Mouse (Mus musculus) cerebellum, postnatal 14 days (tissue): ENCODE measurements at regions not wholly inside any gene's neighbourhood (a gene's known extent, or its start where the extent isn't known, plus 50 kb on each side); places are given as distances from the start of the nearest gene placed in this dataset.

Experiments used
- DNase-seq, 2 experiments: peaks; one replicate each; pipeline ENCODE4 v3.0.0; 2021; ENCODE audit warnings: mixed read lengths in 2 of 2

GRCm38 (mm10) chr9:30848249-30848648, 74.0 kb downstream of the Adamts15 start:
- no peak for DNase-seq

DNA sequence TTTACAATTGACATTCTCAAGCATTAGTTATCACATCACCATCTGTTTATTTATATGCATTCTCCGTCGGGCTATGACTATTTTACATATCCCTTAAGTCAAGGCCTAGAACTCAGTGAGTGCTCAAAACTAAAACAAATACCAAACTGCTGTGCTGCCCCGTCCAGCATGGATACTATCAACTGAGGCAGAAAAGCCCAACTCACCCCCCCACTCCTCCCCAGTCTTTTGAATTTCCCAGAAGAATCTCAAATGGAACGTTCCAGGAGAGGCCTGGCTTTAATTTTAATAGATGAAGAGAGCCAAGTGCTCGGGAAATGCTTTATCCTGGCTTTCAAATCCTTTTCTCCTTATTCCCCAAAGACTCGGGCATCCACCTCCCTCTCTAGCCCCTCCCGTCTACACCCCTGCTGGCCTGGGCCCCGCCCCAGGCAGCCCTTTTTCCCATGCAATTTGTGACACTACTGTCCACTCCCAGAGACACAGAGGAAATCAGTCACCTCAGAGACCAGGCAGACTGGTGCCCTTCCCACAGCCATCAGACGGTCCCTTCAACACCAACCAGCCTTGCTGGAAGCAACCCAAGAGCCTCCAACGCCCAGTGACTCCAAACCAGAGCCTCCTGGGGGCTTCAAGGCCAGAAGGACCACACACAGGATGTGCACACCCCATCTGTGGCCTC, 76.5 kb downstream of the Adamts15 start:
- no peak for DNase-seq

DNA sequence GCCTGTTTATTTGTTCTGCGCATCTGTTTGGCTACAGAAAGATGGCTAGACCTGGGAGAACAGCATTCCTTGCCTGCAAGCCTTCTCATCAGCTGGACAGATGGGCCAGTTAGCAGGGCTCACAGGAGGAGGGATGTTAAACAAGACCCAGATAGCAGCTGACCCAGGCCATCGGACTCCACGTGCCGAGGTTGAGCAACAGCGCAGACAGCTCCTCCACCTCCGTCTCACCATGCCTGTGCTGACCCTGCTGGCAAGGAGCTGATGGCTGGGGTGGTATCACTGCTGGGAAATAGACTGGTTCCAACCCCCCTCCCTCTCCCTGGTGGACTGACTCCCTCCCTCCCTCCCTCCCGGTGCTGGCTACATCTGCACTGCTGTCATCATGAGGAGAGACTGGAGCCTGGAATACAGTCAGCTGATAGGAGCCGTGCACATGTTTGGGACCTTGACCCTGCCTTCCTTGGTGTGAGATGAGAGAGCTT, 78.1 kb downstream of the Adamts15 start:
- no peak for DNase-seq

GRCm38 (mm10) chr9:30834908-30835307, 87.3 kb downstream of the Adamts15 start:
- no peak for DNase-seq

DNA sequence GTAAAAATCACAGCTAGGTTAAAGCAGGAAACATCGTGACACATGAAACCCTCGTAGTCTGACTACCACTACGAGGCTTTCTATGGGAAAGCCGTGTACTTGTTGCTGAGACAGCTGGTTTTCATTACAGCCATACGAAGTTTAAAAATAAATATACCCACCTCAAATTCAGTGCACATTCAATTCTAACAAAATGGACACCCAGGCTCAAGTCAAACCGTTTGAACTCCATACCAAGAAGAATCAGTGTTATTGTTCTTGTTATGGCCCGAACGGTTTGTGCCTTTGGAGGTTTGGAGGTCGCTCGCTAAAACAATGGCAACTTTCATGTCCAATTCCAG, 87.7 kb downstream of the Adamts15 start:
- DNase-seq: no peak

GRCm38 (mm10) chr9:30833836-30834564, 88.3 kb downstream of the Adamts15 start:
- no peak for DNase-seq

DNA sequence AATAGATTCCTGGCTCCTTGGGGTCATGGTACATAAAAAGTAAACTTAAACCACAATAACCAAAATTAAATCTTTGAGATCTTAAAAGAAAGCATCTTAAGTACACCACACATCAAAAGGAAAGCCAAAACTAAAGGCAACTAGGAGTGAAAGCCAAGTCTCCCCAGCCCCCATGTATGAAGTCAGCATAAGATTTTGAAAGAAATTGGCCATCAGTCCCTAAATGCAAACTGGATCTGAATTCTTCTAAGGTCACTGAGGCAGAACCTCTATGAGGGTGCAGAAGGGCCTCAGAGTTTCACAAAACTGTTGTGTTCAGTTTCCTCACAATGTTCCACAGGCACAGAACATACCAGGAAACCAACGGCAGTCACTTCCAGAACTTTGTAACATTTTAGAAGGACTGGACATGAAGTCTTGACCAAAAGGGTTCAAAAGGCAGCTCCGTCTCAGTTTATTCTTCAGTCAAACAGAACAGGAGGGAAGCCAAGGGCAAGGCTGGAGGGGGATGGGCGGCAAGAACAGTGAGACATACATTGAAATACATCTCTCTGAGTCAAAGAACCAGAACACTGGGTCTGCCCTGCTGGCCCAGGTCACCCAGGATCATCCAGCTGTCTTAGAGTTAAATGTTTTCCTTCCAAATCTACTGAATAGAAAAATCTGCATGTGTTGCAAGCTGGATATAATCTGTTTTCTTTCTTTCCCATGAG, 92.9 kb downstream of the Adamts15 start:
- peak in 1 of 2 experiments; percentile 16 for DNase-seq

- no peak for DNase-seq
Measured at GRCm38 (mm10) chr9:30827780-30828179, 94.5 kb downstream of the Adamts15 start.

- DNase-seq: no peak
Measured at GRCm38 (mm10) chr9:30824056-30824625, 98.1 kb downstream of the Adamts15 start.

DNA sequence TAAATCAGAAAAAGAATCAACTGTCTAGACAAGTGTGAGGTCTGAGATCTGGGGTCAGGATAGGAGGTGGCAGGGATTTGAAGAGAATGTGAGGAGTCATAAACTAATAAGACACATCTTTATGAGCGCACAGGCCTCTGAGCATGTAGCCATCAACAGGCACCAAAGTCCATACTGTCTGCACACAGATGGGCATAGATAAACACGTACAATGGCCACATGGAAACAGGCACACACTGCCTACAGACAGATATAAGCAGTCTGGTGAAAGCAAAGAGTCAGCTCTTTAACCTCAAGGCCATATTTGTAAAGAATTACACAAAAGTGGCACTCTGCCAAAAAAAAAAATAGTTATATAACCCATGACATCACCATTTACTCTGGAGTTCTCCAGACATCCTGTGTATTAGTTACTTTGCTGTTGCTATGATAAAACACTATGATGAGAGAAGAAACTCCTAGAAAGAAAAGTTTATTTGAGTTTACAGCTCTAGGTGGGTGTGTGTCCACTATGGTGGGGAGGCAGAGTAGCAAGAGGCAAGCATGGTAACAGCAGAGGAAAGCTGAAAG, 101.4 kb downstream of the Adamts15 start:
- DNase-seq: no peak

- no peak for DNase-seq
Measured at GRCm38 (mm10) chr9:30813246-30813645, 109.0 kb downstream of the Adamts15 start.

DNA sequence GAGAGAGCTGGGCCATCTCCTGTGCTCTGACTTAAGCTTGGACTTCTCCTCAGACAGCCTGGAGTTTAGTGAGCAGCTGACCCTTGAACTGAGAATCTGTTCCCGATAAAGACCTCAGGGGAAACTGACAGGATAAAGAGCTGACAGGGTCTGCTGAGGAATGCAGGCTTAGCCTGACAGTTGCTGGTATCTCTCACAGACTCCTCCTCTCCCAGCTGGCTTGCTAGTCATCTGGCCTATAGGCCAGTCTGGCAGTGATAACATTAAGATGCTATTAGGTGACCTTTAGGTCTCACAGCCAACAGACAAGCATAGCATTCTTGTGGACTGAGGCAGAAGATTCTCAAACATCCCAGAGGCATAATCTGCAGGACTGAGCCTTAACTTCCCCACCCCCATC, 111.4 kb downstream of the Adamts15 start:
- no peak for DNase-seq

- no peak for DNase-seq
Measured at GRCm38 (mm10) chr9:30810290-30810689, 112.0 kb downstream of the Adamts15 start.

- no peak for DNase-seq
Measured at GRCm38 (mm10) chr9:30808863-30809491, 113.3 kb downstream of the Adamts15 start.

DNA sequence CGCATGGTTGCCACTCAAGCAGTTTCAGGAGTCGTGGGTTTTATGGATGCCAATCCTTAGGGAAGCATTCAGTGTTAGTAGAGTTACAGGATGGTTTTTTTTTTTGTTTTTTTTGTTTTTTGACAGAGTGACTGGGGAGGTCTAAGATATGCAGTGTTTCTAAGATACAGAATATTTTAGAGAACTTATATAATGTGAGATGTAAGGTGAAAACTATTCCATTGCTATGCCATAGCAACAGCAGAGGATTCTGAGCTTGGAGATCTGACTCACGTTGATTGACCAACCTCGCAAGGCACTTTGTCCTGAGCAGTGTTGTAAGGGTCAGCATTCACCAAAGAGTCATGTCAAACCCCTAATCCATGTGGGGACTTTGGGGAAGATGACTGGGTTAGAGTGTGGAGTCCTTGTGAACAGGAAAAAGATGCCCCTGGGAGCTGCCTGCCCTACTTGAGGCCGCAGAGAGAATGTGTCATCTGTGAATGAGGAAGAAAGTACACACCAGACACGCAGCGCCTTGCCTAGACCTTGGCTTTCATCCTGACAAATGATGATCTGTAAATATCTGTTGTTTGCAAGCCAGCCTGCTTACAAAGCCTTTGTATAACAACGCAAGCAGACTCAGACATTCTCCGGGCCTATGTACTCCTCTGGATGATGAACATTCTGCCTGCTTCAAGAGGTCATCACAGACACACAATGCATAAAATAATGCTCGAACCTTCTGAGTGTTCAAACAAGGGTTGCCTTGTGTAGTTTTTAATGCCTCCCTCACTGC, 118.3 kb downstream of the Adamts15 start:
- DNase-seq: no peak

DNA sequence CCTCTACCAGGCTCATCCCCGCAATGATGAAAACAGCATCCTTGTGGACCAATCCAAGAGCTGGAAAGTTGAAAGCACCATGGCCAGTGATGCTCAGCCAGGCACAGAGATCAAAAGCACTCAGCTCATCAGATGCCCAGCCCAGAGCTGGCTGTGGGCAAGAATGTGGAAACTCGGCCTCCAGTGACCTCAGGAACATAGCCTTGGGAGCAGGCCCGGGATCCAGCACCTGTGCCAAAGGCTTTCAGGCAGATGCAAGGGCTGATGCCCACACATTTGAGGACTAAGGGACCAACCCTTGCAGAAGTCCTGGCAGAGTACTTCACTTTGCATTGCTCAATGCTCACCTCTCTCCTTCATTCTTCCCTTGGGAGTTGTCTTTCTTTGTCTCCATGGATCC, 119.4 kb downstream of the Adamts15 start:
- no peak for DNase-seq

GRCm38 (mm10) chr9:30794701-30795407, 127.4 kb downstream of the Adamts15 start:
- DNase-seq: no peak

GRCm38 (mm10) chr9:30781221-30781620, 141.0 kb downstream of the Adamts15 start:
- DNase-seq: no peak

DNA sequence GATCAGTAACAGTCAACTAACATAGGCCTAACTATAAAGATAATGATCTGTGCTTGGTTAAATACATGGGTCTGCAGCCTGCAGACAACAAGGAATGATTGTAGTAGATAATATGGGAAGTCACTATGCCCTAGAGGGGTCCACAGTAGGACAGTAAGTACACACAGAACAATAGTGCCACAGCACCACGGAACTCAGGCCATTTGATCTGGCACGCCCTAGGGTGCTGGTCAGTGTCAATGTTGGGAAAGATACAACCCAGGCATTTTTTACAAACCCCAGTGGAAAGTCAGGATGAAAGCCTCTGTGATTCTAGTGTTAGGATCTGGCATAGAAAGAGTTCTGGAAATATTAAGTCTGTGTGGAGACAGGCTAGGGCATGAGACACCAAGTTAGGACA, 144.4 kb downstream of the Adamts15 start:
- no peak for DNase-seq

DNA sequence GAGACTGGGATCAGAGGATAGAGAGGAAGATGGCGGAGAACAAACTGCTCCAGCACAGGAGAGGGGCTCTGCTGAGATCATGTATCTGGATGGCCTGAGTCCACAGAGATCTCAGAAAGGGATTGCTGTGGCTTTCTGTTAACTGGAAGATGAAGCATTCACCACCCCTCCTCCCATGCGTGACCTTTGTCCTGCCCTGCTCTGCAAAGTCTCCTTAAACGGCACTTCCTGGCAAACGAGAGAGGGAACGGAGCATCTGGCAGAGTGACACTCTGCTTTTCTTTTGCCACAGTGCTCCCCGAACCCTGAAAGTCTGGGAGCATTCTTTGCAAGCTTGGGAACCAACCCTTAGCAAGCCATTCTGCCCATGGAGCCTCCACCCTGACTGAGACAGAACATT, 147.1 kb downstream of the Adamts15 start:
- DNase-seq: no peak

- DNase-seq: no peak
Measured at GRCm38 (mm10) chr9:30772456-30772855, 149.8 kb downstream of the Adamts15 start.
